Mouse (Mus musculus): ENCODE results near the gene Idh3b. TPM values are rescaled to one million over a fixed set of nuclear protein-coding genes. Genes with fewer than 3 reads are reported as not detected.
A peak's percentile ranks its signal among the peaks of the same experiment; 100 is the strongest.

Gene Idh3b
- total and polyA plus RNA-seq, 3 experiments: 134 to 315 (median 160) TPM

DNA sequence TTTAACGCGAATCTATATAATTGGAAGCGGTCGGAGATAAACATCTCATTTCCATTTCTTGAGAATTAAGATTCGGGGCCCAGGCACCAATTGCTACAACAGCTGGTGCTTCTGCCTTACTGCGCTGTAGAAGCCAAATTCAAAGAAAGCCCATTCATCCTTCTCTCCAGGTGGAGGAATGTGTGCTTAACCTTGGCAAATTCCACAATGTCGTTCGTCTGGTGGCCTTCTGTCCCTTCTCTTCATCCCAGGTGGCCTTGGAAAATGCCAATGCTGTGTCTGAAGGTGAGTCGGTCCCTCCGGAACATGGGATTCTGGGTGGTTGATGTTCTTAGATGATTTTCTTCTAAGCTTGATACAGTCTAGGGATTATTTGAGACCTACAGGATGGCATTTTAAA lies 9.5 kb downstream of the Idh3b start:
- Histone ChIP-seq H3K9ac (ENCODE audit: insufficient read depth, low read depth) (peak overlapping the region; percentile 72), H3K9me3 (replicated peaks; ENCODE audit: low read length) (no peaks in the 10 kb centered on the region), H3K27me3 (replicated peaks) (no peaks in the 10 kb centered on the region), H3K36me3 (replicated peaks in 1 of 2; ENCODE audit: control insufficient read depth in 1 of 2, insufficient read depth in 1 of 2, low read length in 1 of 2) (peaks cover 41 to 50% of the 10 kb centered on the region in 2 experiments), H3K4me3 (replicated peaks in 1 of 3; ENCODE audit: low read depth in 2 of 3, low read length in 2 of 3, poor library complexity in 1 of 3) (peak overlapping the region; percentile 69 to 97 (median 78)), H3K79me2 (replicated peaks; ENCODE audit: control insufficient read depth, extremely low read depth, insufficient read depth, poor library complexity, severe bottlenecking) (peaks cover 37% of the 10 kb centered on the region), H3K4me1 (ENCODE audit: control insufficient read depth in 1 of 2, insufficient read depth in 2 of 2) (peaks cover 15 to 44% of the 10 kb centered on the region in 2 experiments), H3K27ac (ENCODE audit: insufficient read depth, low read depth) (peak overlapping the region; percentile 37; the same call in 1 of the 2 replicates), H3K4me2 (ENCODE audit: insufficient read depth, low read depth, poor library complexity, severe bottlenecking) (peak overlapping the region; percentile 94)
- in situ Hi-C loops (cut with MboI; ENCODE audit: low pct_ligation_motif_present, low pct_unique_long_range_greater_than_20kb, low sequenced_read_pairs) (loop anchor here (25.0 kb wide), 1 partner anchor 287 kb away; the partner anchor contains the start of gene Mrps26), dilution Hi-C loops (cut with MboI; ENCODE audit: extremely low pct_ligation_motif_present, extremely low pct_unique_long_range_greater_than_20kb, low sequenced_read_pairs) (no loop called here)
- peak; percentile 22 for DNase-seq (ENCODE audit: extremely low read depth)
- TF ChIP-seq TBP (conservative IDR thresholded peaks at IDR 0.05; ENCODE audit: low read depth, low read length) (no peak), RCOR1 (conservative IDR thresholded peaks at IDR 0.05; ENCODE audit: low read depth, low read length) (no peak), EP300 (IDR thresholded peaks at IDR 0.05; ENCODE audit: low read length) (no peak), ETS1 (conservative IDR thresholded peaks at IDR 0.05; ENCODE audit: low read depth, low read length) (no peak), ZKSCAN1 (IDR thresholded peaks at IDR 0.05; ENCODE audit: borderline replicate concordance, low read depth, low read length) (no peak), IRF4 (IDR thresholded peaks at IDR 0.05; ENCODE audit: low read depth, low read length) (no peak), SMC3 (IDR thresholded peaks at IDR 0.05; ENCODE audit: low read depth, low read length) (no peak), GABPA (IDR thresholded peaks at IDR 0.05; ENCODE audit: insufficient replicate concordance, low read depth, low read length) (no peak), USF2 (conservative IDR thresholded peaks at IDR 0.05; ENCODE audit: low read depth, low read length) (no peak), JUN (IDR thresholded peaks at IDR 0.05; ENCODE audit: insufficient read depth, low read depth, low read length) (no peak), ZC3H11A (IDR thresholded peaks at IDR 0.05; ENCODE audit: low read depth, low read length) (no peak), MAX (IDR thresholded peaks at IDR 0.05; ENCODE audit: low read length) (no peak), PAX5 (IDR thresholded peaks at IDR 0.05; ENCODE audit: low read length) (no peak), UBTF (IDR thresholded peaks at IDR 0.05; ENCODE audit: low read depth, low read length) (no peak), HCFC1 (IDR thresholded peaks at IDR 0.05; ENCODE audit: low read depth, low read length) (no peak), POLR2A (IDR thresholded peaks at IDR 0.05; ENCODE audit: low read depth, low read length) (no peak), MEF2A (IDR thresholded peaks at IDR 0.05; ENCODE audit: borderline replicate concordance, low read depth, low read length) (no peak), ZNF384 (IDR thresholded peaks at IDR 0.05; ENCODE audit: low read depth, low read length) (no peak), KAT2A (IDR thresholded peaks at IDR 0.05; ENCODE audit: insufficient replicate concordance, low read length) (no peak), E2F4 (IDR thresholded peaks at IDR 0.05; ENCODE audit: insufficient replicate concordance, low read depth, low read length) (no peak)
